Mouse (Mus musculus) T-helper 17 cell (primary cell): Measurements from ENCODE around the gene Psmg4.

Experiments
- in situ Hi-C, 2 experiments: fragments of 300-600 bp; cut with MboI, MseI; formaldehyde crosslinking; loops; 1 replicate in 1 of 2; 2 replicates in 1 of 2; pipeline ENCODE4 v1.15.1; 2025; ENCODE audit warnings: high pct_unique_total_duplicates in 2 of 2

Psmg4 gene

DNA sequence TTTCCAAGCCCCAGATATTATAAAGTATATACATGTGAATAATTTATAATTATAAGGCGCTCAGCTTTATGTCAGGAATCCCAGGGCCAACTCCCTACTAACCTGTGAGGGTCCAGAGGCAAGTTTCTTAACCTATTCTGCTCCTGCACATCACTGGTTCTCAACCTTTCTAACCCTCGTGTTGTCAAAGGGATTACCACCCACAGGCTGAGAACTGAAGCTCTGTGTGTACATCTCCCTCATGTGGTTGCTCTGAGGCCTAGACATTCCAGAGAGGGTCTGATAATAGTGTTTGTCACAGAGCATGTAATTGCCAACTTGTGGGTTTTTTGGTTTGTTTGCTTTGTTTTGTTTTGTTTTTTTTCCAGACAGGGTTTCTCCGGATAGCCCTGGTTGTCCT lies 15.8 kb upstream of the Psmg4 start:
- in situ Hi-C loops: loop anchor here in 1 of 2 experiments (25.0 kb wide), 1 partner anchor 1590 kb away; no protein-coding TSS in a partner anchor

DNA sequence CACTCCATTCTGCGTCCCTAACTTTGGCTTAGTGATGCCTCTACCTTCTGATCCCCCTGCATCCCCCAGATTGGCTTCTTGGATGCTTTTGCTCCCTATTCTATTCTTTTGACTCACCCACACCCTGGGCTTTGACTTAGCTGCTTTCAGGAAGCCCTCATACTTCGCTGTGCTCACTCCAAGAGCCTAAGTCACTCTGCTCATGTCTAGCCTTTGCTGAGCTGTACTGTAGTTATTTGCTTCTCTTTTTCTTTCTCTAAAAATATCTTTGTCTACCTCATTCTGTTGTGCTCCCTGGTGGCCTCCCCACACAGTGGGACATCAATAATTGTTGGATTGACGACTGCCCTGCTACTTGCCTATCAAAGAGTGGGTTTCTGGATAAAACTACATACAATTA lies 14.6 kb upstream of the Psmg4 start:
- in situ Hi-C loops: loop anchor here in 1 of 2 experiments (25.0 kb wide), 1 partner anchor 1589 kb away; no protein-coding TSS in a partner anchor

DNA sequence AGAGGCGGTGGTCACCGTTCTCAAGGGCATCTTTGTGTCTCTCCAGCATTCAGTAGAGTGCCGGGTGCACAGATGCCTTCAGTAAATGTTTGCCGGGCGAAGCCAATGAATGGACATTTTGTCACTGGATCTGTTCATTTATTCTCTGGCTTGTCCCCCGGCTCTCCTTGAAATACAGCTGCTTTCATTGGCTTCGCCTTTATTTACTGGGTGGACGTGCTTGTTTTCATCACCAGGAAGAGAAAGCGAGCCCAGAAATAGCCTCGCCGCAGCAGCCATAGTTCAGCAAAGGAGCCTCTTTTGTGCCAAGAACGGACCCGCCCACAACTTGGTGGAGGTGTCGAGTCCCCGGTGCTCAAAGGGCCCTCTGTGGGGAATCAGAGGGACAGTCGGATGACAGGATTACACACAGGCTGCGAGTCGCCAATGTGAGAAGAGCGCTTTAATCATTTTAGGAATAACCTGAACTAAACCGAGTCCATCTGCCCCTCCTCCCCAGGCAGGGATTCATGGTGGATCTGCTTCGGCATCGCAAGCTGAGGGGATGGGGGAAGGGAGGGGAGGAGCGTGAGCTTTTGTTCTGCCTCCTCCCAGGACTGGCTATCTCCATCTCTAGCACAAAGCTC lies 13.9 kb upstream of the Psmg4 start:
- in situ Hi-C loops: loop anchor here in 1 of 2 experiments (25.0 kb wide), 1 partner anchor 1588 kb away; no protein-coding TSS in a partner anchor

DNA sequence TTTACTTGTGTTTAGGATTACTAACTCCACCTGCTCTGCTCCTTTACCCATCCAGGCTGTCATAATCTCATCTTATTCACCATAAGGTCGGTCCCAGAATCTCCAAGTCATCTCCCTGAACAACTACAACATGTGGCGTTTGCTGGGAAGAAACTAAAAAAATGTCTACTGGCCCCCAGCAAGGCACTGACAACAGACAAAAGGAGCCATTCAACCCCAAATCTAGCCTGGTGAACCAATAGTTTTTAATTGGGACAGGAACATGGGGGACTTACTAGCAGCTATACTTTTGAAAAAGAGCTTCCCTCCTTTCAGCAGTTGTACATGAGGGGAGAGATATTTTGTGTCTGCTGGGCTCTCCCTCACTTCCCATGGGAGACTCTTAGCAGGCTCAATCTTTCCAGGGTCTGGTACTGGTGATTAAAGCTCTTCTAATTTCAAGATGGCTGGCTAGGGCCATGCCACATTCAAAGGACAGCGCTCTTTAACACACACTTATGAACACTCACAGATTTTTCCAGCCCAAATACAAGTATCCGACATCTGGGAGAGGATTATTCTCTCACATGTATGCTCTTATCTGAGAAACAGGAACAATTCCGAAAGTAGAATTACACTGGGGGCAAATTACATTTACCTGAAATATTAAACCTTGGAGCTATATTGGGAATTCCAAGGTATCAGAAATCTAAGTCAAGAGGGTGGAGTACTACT lies 13.1 kb upstream of the Psmg4 start:
- in situ Hi-C loops: loop anchor here (5.0 to 25.0 kb wide), 2 partner anchors 97 to 1588 kb away; no protein-coding TSS in a partner anchor

DNA sequence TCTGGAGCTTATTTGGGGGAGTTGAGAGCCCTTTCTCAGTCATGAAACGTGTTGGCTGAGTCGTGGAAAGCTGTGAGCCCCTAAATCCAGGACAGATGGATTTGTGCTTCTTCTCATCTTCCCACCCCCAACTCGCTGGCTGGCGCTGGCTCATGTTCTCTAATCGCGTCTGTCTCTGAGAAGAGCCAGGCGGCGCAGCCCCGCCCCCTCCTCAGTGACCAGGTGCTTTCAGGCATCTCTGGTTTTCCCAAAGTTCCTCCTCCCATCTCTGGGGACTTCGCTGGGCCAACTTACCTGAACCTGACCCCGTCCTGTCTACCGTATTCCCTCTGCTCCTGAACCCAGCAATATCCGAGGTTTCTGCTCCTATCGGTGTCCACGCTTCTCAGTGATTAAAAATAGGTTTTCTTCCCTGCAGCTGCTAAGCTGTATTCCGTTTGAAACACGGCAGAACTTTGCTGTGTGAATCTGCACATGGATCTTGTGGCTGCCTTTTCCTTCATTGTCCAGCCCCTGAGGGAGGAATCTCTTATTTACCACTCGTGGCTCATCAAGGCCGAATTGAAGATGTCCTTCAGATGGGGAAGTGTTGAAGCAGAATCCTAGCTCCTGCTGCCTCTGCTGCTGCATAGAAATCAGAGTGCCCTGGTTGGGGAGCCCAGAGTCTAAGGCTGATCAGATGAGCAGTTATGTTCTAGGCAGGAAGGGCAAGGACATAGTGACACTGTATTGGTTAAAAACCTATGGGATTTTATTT lies 12.3 kb upstream of the Psmg4 start:
- in situ Hi-C loops: loop anchor here in 1 of 2 experiments (5.0 kb wide), 1 partner anchor 98 kb away; no protein-coding TSS in a partner anchor

DNA sequence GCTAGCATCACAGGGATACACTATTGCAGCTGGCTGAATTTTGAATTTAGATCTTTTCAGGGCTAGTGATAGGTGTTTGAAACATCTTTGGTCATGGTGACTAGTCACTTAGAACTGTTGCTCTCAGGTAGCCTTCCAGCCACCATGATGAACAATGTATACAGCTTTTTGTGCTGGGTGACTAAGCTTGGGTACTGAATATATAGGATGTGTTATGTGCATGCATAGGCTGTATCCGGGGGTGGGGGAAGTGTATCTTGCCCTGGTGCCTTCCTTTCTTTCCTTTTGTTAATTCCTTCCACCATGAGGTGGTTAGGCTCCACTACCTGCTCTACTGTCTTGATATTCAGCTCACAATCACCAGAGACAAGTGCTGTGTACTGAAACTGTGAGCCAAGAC lies 11.3 kb upstream of the Psmg4 start:
- in situ Hi-C loops: loop anchor here in 1 of 2 experiments (5.0 kb wide), 1 partner anchor 99 kb away; no protein-coding TSS in a partner anchor

DNA sequence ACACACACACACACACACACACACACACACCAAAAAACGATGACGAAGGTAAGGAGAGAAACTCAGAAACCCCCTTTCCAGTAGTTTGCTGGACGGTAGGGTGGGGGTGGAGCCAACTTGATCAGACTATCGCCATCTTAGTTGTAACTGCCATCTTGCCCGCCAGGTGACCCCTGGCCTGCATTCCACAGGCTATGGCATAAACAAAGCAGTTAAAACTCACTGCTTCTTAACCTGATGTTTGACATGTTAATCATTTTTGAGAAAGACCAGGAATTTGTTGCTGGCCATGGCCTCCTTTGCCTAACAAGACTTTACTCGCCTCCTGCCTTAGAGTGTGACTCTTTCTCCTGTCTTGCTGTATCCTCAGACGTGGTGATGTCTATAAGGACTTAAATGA lies 10.1 kb upstream of the Psmg4 start:
- in situ Hi-C loops: loop anchor here in 1 of 2 experiments (5.0 kb wide), 1 partner anchor 100 kb away; no protein-coding TSS in a partner anchor

DNA sequence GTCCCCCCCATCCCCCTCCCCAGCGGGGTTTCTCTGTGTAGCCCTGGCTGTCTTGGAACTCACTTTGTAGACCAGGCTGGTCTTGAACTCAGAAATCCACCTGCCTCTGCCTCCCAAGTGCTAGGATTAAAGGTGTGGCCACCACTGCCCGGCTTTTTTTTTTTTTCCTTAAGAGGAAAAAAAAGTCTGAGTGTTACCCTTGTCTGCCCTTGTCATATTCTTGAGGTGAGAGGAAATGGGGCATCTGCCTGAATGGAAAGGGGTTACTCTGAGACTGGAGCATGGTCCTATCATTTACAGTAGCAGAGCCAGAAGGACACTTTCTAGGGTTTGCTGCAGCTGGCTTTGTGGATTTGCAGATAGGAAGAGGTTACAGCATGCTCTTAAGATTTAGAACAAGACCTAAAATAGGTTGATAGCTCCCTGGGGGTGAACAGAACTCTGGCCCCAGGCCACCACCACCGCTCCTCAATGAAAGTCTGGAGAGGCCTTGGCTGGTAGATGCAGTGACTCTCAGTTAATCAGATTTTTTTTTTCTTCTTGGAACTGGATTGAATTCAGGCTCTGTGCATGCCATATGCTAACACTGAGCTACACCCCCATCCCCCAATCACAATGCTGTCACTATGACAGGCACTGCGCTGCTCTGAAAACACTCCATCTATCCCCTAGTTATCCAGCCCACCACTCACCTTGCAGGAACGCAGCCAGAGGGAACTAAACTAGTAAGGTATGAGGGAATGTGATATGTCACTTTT lies 9.3 kb upstream of the Psmg4 start:
- in situ Hi-C loops: loop anchor here in 1 of 2 experiments (5.0 kb wide), 1 partner anchor 101 kb away; no protein-coding TSS in a partner anchor

DNA sequence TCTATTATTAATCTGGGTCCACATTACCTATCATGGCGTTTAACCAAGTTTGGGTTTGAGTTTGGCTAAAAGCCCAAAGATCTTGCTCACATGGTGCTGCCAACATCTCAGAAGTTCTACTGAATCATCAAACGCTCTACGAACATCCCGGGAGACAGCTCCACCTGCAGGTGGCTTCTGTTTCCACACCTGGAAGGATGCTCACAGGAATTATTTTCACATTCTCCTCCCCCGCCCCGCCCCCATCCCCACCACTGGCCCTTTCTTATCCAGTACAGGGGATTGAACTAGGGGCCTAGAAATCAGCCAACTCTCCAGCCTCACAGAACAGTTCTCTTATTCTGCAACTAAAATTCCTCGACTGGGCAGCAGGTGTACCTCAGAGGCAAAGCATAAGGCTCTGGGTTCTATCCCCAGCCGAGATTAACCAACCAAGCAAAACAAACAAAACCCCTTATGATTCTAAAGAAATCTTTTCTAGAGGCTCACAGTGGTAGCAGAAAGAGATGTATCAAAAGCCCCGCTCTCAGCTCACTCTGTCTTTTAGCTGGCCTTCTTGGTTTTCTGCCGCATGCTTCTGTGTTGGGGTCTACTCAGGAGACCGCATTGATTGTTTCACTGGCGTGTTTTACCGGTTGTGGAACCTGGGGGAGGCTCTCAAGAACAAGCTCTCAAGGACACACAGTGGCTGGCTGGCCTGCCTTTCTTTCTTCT lies 8.4 kb upstream of the Psmg4 start:
- in situ Hi-C loops: loop anchor here in 1 of 2 experiments (5.0 kb wide), 1 partner anchor 102 kb away; no protein-coding TSS in a partner anchor

DNA sequence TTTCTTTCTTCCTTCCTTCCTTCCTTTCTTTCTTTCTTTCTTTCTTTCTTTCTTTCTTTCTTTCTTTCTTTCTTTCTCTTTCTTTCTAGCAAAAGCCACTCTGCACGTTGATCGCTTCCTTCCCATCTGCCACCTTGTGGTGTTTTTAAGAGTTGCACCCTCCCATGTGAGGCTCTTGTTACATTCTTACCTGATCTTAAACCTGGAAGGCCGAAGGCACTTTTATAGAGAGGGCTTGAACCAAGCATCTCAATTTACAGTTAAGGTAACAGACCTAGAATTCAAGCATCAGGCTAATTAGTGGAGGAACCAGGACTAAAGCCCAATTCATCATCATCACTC lies 7.9 kb upstream of the Psmg4 start:
- in situ Hi-C loops: loop anchor here (5.0 kb wide), 2 partner anchors 103 to 113 kb away; no protein-coding TSS in a partner anchor

DNA sequence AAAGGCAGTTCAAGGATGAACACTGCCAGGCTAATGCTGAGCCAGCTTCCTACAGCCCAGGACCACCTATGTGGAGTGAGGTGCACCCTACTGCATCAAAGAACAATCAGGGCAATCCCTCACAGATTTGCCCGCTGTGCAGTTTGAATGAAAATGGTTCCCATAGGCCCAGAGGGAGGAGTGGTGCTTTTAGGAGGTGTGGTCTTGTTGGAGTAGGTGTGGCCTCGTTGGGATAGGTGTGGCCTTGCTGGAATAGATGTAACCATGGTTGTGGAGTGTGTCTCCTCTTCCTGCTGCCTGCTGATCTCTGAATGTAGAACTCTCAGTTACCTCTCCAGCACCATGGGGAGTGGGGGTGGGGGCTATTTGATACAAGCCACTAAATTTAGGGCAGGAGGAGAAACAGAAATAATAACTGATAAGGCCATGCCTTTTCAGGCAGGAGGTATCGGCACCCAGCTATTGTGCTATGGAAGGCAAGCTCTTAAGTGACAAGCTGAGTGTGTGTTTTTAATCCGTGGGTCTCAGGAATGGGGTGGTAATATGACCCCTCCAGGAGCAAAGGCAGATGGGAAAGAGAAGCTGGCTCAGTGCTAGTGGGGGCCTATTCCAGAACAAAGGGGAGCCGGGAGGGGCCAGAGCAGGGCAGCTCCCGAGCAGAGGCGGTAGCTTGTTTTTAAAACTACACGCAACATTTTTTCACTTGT lies 6.5 kb upstream of the Psmg4 start:
- in situ Hi-C loops: loop anchor here in 1 of 2 experiments (5.0 kb wide), 1 partner anchor 114 kb away; no protein-coding TSS in a partner anchor

DNA sequence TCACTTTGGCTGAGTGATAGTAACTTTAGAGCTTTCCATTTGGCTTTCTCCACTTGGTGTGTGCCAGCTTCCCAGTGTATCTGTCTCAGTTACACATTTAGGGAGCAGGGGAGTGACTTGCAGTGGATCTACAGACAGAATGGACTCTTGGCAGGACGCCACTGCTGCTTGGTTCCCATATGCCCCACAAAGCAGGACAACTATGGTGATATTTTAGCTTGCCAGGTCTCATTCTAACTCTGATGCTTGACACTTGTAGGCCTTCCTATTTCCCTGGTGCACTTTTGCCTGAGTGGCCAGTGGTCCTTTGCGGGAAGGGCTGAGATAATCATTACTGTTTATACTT lies 6.0 kb upstream of the Psmg4 start:
- in situ Hi-C loops: loop anchor here in 1 of 2 experiments (5.0 kb wide), 1 partner anchor 115 kb away; no protein-coding TSS in a partner anchor

DNA sequence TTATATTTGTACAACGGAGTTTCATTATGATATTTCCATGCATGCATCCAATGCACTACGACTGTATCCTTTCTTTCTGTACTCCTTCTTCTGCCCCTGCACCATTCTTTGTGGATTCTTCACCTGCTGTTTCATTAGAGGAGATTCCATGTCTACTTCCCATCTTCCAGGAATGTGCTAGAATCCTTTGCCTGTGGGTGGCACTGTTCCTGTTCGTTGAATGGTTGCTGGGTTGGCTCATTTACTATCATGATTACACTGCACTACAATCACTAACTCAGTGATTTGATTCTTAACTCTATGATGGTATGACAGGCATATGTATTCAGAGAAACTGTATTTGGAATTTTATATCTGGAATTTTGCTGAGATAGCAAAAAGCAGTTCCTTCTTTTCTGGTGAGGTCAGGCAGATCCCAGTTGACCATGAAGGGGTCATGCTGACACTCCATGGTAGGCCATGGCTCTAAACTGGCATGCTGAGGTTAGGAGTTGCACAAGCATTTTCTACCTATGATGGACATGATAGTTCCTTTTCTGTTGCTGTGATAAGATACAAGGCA lies 5.1 kb upstream of the Psmg4 start:
- in situ Hi-C loops: loop anchor here in 1 of 2 experiments (5.0 kb wide), 1 partner anchor 115 kb away; no protein-coding TSS in a partner anchor

DNA sequence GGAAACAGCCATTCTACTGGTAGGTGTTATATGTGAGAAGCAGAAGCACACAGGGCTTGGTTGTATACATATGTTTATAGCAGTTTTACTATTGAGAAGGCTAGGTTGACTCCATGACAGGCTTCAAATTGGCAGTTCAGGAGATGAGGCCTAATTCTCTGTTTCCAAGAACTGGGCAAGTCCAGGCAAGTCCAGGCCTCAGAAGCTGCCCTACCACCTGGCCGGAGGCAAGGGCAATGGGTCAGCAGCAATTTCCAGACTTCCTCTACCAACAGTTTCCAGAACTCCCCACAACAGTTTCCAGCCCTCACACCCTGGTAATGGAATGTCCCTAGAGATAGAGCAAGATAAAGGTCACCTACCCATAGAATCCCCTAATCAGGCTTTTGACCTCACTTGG lies 2.8 kb upstream of the Psmg4 start:
- in situ Hi-C loops: loop anchor here in 1 of 2 experiments (5.0 kb wide), 1 partner anchor 118 kb away; no protein-coding TSS in a partner anchor

DNA sequence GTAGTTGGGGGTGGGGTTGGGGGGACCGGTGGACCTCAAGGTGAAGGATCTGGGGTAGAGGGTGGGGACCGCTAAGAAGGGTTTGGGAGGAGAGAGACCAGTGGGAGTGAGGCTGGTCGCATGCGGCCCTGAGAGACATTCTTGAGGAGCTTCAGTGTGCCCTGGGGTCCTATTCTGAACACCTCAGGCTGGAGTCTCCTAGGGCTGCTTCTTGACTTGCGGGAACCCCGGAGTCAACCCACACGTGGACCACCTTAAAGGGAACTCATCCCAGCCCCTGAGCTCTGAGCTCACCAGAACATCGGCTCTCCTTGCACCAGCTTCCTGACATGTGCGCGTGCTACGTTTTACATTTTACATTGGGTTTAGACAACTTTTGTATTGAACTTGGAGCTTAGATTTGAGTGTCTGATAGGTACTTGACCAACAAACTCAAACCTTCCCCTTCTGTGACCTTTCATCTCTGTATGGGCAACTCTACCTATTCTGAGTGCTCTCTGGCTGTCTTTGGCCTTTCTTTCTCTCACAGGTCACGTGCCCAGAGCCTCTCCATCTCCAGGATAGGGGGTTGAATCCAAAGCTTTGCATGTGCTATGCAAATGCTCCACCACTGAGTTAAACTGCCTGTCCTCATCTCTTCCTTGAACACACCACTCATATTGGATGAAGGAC lies 676 bp downstream of the Psmg4 start:
- in situ Hi-C loops: no loop called here

DNA sequence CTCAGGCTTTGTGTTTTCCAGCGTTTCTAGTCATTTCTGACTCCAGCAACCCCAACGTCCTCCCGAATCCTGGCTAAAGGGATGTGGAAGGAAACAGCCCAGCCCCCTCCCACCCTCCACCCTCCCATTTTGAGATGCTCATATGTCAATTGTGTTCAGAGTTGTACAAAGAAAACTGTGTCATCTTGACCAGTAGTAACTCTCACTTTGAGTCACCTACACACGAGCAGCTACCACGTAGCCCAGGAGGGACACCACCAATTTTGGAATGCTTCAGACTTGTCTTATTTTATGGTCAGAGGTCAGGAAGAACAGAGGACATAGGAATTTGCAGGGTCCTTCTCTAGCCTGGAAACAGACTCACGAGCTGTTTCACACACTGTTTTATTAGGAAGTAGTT lies 11.3 kb downstream of the Psmg4 start:
- in situ Hi-C loops: no loop called here

DNA sequence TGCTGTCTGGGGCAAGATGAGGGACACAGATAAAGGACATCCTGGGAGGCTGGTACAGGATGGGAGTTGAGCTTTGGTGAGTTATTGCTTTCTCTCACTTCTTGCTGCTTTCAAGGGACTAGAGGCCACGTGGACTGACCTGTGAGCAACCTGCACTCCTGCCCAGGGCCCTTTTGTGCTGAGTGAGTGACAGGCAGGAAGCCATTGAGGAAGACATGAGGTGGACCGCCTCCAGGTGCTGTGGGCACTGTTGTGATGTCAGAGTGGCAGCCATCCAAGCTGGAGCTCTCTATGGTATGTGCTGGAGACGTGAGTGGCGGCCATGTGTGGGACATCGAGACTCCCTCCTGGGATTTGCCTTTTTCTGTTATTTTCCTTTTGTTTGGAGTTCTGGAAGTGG lies 18.9 kb downstream of the Psmg4 start:
- in situ Hi-C loops: loop anchor here in 1 of 2 experiments (10.0 kb wide), 1 partner anchor 683 kb away; no protein-coding TSS in a partner anchor

DNA sequence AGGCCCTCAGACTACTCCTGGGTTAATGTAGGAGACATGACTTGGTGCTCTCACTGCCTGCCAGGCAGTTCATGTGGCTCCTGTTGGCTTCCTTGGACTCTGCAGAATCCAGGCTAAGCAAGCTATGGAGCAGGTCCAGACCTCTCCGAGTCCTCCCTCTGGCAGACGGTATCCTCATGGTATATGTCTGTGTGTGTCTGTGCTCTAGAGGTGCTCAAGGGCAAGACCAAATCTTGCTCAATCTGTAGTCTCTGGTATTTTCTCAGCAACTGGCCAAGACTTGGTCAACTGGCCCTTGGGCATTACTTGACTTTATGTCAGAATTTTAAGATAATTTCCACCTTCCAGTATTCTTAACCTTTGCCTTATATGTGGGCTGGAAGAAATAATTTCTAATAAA lies 22.6 kb downstream of the Psmg4 start:
- in situ Hi-C loops: loop anchor here in 1 of 2 experiments (10.0 kb wide), 1 partner anchor 679 kb away; no protein-coding TSS in a partner anchor
